Mouse (Mus musculus): ENCODE data around the gene 1700010B08Rik.

GRCm38 (mm10) chr2:173734426-173734825, 15.2 kb downstream of the 1700010B08Rik start:
- TF ChIP-seq ZC3H11A (IDR thresholded peaks at IDR 0.05; ENCODE audit: borderline replicate concordance, low read depth, low read length) = no peak
- TF ChIP-seq MAFK (IDR thresholded peaks at IDR 0.05; ENCODE audit: insufficient read depth, low read depth, low read length) = no peak
- no peak for TF ChIP-seq HCFC1 (IDR thresholded peaks at IDR 0.05; ENCODE audit: borderline replicate concordance, insufficient read depth, low read length)
- TF ChIP-seq CHD2 (IDR thresholded peaks at IDR 0.05; ENCODE audit: low read depth, low read length) = no peak

Data from ES-E14 (cell line).